Mouse (Mus musculus): Measurements from ENCODE around the gene Ankib1.
"Not testable (repeated sequence)": the region's sequence is repeated elsewhere in the genome, so short reads cannot be mapped to it uniquely, and the experiment has no call there.

Gene Ankib1

GRCm38 (mm10) chr5:3802433-3803291, at the start of gene Ankib1, which contains the start of gene Krit1:
Ankib1 (minus strand) TSS chr5:3802925.
Krit1 (plus strand) TSS chr5:3803184.
- peak; percentile 87 for DNase-seq (ENCODE audit: low read depth, low spot score)

- peak; percentile 6 for DNase-seq (ENCODE audit: low read depth, low spot score)
These were observed 42.3 kb upstream of the Ankib1 start, which contains the start of gene Lrrd1 for GRCm38 (mm10) chr5:3845026-3845425. Lrrd1 (plus strand) TSS chr5:3845173.

- DNase-seq (ENCODE audit: low read depth, low spot score) = no peak
These were observed 31.4 kb upstream of the Ankib1 start for GRCm38 (mm10) chr5:3834107-3834506.

GRCm38 (mm10) chr5:3808472-3808871, 5.7 kb upstream of the Ankib1 start:
- DNase-seq (ENCODE audit: low read depth, low spot score) = no peak

- DNase-seq (ENCODE audit: low read depth, low spot score) = peak; percentile 52
These were observed 804 bp upstream of the Ankib1 start for GRCm38 (mm10) chr5:3803292-3804165.

GRCm38 (mm10) chr5:3801672-3802432, 873 bp downstream of the Ankib1 start:
- DNase-seq (ENCODE audit: low read depth, low spot score) = no peak

GRCm38 (mm10) chr5:3800881-3801280, 1.8 kb downstream of the Ankib1 start:
- DNase-seq (ENCODE audit: low read depth, low spot score) = no peak

GRCm38 (mm10) chr5:3800041-3800440, 2.7 kb downstream of the Ankib1 start:
- no peak for DNase-seq (ENCODE audit: low read depth, low spot score)

- not testable (repeated sequence) for DNase-seq (ENCODE audit: low read depth, low spot score)
These were observed 4.1 kb downstream of the Ankib1 start for GRCm38 (mm10) chr5:3798656-3799055.

GRCm38 (mm10) chr5:3797101-3797500, 5.6 kb downstream of the Ankib1 start:
- not testable (repeated sequence) for DNase-seq (ENCODE audit: low read depth, low spot score)

GRCm38 (mm10) chr5:3791048-3791447, 11.7 kb downstream of the Ankib1 start:
- DNase-seq (ENCODE audit: low read depth, low spot score) = no peak

- DNase-seq (ENCODE audit: low read depth, low spot score) = no peak
These were observed 15.2 kb downstream of the Ankib1 start for GRCm38 (mm10) chr5:3787548-3787947.

- DNase-seq (ENCODE audit: low read depth, low spot score) = no peak
These were observed 17.8 kb downstream of the Ankib1 start for GRCm38 (mm10) chr5:3784751-3785496.

GRCm38 (mm10) chr5:3783947-3784681, 18.6 kb downstream of the Ankib1 start:
- DNase-seq (ENCODE audit: low read depth, low spot score) = no peak

- no peak for DNase-seq (ENCODE audit: low read depth, low spot score)
These were observed 20.1 kb downstream of the Ankib1 start for GRCm38 (mm10) chr5:3782670-3783069.

GRCm38 (mm10) chr5:3772017-3772416, 30.7 kb downstream of the Ankib1 start:
- DNase-seq (ENCODE audit: low read depth, low spot score) = no peak

GRCm38 (mm10) chr5:3771512-3771911, 31.2 kb downstream of the Ankib1 start:
- DNase-seq (ENCODE audit: low read depth, low spot score) = no peak

GRCm38 (mm10) chr5:3750536-3750935, 52.2 kb downstream of the Ankib1 start:
- not testable (repeated sequence) for DNase-seq (ENCODE audit: low read depth, low spot score)

- DNase-seq (ENCODE audit: low read depth, low spot score) = not testable (repeated sequence)
These were observed 69.9 kb downstream of the Ankib1 start for GRCm38 (mm10) chr5:3732846-3733245.

- DNase-seq (ENCODE audit: low read depth, low spot score) = no peak
These were observed 73.9 kb downstream of the Ankib1 start for GRCm38 (mm10) chr5:3728820-3729219.

Measured in mesoderm, embryonic 11.5 days (tissue).